Mouse (Mus musculus) midbrain, embryonic 14.5 days (tissue): ENCODE measurements at regions not wholly inside any gene's neighbourhood (a gene's known extent, or its start where the extent isn't known, plus 50 kb on each side); places are given as distances from the start of the nearest gene placed in this dataset.

Experiments
- ATAC-seq: fragments of 200-750 bp; cut with Nextera tagmentation; 2 replicates; pipeline ENCODE4 v1.8.0; 2017; ENCODE audit warnings: moderate number of reproducible peaks, moderate library complexity; ENCODE audit not compliant: low FRiP score, low TSS enrichment
- DNase-seq: peaks from one replicate; pipeline ENCODE4 v3.0.0-alpha.2; 2015
- H3K27ac ChIP-seq: fragments of 300-500 bp; sonication (generic); replicated peaks from 2 replicates; pipeline ENCODE4 v1.5.1; 2014; ENCODE audit warnings: mild to moderate bottlenecking, low read depth, low read length, moderate library complexity
- H3K27me3 ChIP-seq: fragments of 300-500 bp; sonication (generic); 2 replicates; pipeline ENCODE4 v1.6.1; 2014; ENCODE audit warnings: low read length, control low read depth, mixed read lengths; ENCODE audit not compliant: control insufficient read depth, insufficient read depth
- H3K36me3 ChIP-seq: fragments of 300-500 bp; sonication (generic); 2 replicates; pipeline ENCODE4 v1.6.1; 2014; ENCODE audit warnings: low read length, control low read depth; ENCODE audit not compliant: control insufficient read depth, insufficient read depth
- H3K4me1 ChIP-seq: fragments of 300-500 bp; sonication (generic); 2 replicates; pipeline ENCODE4 v1.6.1; 2014; ENCODE audit warnings: mild to moderate bottlenecking, antibody characterized with exemption, low read length, control low read depth; ENCODE audit not compliant: control insufficient read depth, insufficient read depth
- H3K4me2 ChIP-seq: fragments of 300-500 bp; sonication (generic); 2 replicates; pipeline ENCODE4 v1.6.1; 2014; ENCODE audit warnings: mild to moderate bottlenecking, low read length, moderate library complexity
- H3K4me3 ChIP-seq: fragments of 300-500 bp; sonication (generic); replicated peaks from 2 replicates; pipeline ENCODE4 v1.5.1; 2014; ENCODE audit warnings: low read depth, low read length
- H3K9ac ChIP-seq: fragments of 300-500 bp; sonication (generic); replicated peaks from 2 replicates; pipeline ENCODE4 v1.6.1; 2014; ENCODE audit warnings: mild to moderate bottlenecking, low read length, moderate library complexity
- H3K9me3 ChIP-seq: fragments of 300-500 bp; sonication (generic); 2 replicates; pipeline ENCODE4 v1.6.1; 2016; ENCODE audit warnings: low read length, control low read depth, mixed read lengths; ENCODE audit not compliant: control insufficient read depth
- WGBS: fragments of 180-500 bp; shearing (Covaris S2); extraction: QIAGEN DNeasy Blood & Tissue Kit; methylation state at CpG from one replicate; pipeline ENCODE4 v1.1.7; 2014; 5-methylcytosine and 5-hydroxymethylcytosine counted together

- no peaks in the 10 kb centered on the region for H3K36me3 ChIP-seq
- no peak overlapping the region for H3K9ac ChIP-seq
- no peaks in the 10 kb centered on the region for H3K4me1 ChIP-seq
- no peak overlapping the region for H3K27ac ChIP-seq
- 88% methylated on average over 1 of the region's 1 CpGs for WGBS
- no peaks in the 10 kb centered on the region for H3K27me3 ChIP-seq
- no peak for ATAC-seq
- H3K4me3 ChIP-seq = no peak overlapping the region
- DNase-seq = no peak
- H3K9me3 ChIP-seq = no peaks in the 10 kb centered on the region
- no peak overlapping the region for H3K4me2 ChIP-seq
These were observed 1251.4 kb downstream of the Gm37988 start for GRCm38 (mm10) chr1:6059090-6059489.

- no peaks in the 10 kb centered on the region for H3K36me3 ChIP-seq
- H3K9me3 ChIP-seq = no peaks in the 10 kb centered on the region
- H3K9ac ChIP-seq = no peak overlapping the region
- H3K27me3 ChIP-seq = no peaks in the 10 kb centered on the region
- no peaks in the 10 kb centered on the region for H3K4me1 ChIP-seq
- ATAC-seq (no peak), DNase-seq (no peak)
- H3K4me3 ChIP-seq = no peak overlapping the region
- H3K27ac ChIP-seq = no peak overlapping the region
- WGBS = 57% methylated on average over 4 of the region's 4 CpGs
- H3K4me2 ChIP-seq = no peak overlapping the region
These were observed 1268.9 kb downstream of the Gm37988 start for GRCm38 (mm10) chr1:6076543-6076942.

- WGBS = 87% methylated on average over 2 of the region's 2 CpGs
- H3K27ac ChIP-seq = no peak overlapping the region
- no peaks in the 10 kb centered on the region for H3K27me3 ChIP-seq
- no peaks in the 10 kb centered on the region for H3K4me1 ChIP-seq
- no peak overlapping the region for H3K4me2 ChIP-seq
- no peaks in the 10 kb centered on the region for H3K9me3 ChIP-seq
- no peak overlapping the region for H3K4me3 ChIP-seq
- ATAC-seq (no peak), DNase-seq (no peak)
- no peaks in the 10 kb centered on the region for H3K36me3 ChIP-seq
- H3K9ac ChIP-seq = no peak overlapping the region
These were observed 1274.2 kb downstream of the Gm37988 start for GRCm38 (mm10) chr1:6081876-6082275.

GRCm38 (mm10) chr1:6094162-6094934 lies 1286.7 kb downstream of the Gm37988 start:
- no peak for ATAC-seq
- no peak overlapping the region for H3K27ac ChIP-seq
- 79% methylated on average over 3 of the region's 3 CpGs for WGBS
- H3K4me2 ChIP-seq = no peak overlapping the region
- no peak overlapping the region for H3K4me3 ChIP-seq
- no peaks in the 10 kb centered on the region for H3K9me3 ChIP-seq
- H3K27me3 ChIP-seq = no peaks in the 10 kb centered on the region
- DNase-seq = peak; percentile 4
- no peaks in the 10 kb centered on the region for H3K36me3 ChIP-seq
- H3K4me1 ChIP-seq = no peaks in the 10 kb centered on the region
- H3K9ac ChIP-seq = no peak overlapping the region

GRCm38 (mm10) chr1:6117557-6117956 lies 1309.9 kb downstream of the Gm37988 start:
- ATAC-seq (no peak), DNase-seq (no peak)
- WGBS = 60% methylated on average over 1 of the region's 1 CpGs
- Histone ChIP-seq H3K9me3 (no peaks in the 10 kb centered on the region), H3K27ac (no peak overlapping the region), H3K27me3 (no peaks in the 10 kb centered on the region), H3K36me3 (no peaks in the 10 kb centered on the region), H3K4me3 (no peak overlapping the region), H3K9ac (no peak overlapping the region), H3K4me2 (no peak overlapping the region), H3K4me1 (no peaks in the 10 kb centered on the region)

- Histone ChIP-seq H3K27me3 (no peaks in the 10 kb centered on the region), H3K9me3 (no peaks in the 10 kb centered on the region), H3K36me3 (no peaks in the 10 kb centered on the region), H3K4me1 (no peaks in the 10 kb centered on the region), H3K9ac (no peak overlapping the region), H3K4me3 (no peak overlapping the region), H3K27ac (no peak overlapping the region), H3K4me2 (no peak overlapping the region)
- WGBS = 20% methylated on average over 3 of the region's 3 CpGs
- ATAC-seq = no peak
- peak; percentile 66 for DNase-seq
These were observed 1327.4 kb downstream of the Gm37988 start for GRCm38 (mm10) chr1:6135066-6135465.

- 86% methylated on average over 4 of the region's 4 CpGs for WGBS
- DNase-seq (no peak), ATAC-seq (no peak)
- no peaks in the 10 kb centered on the region for H3K4me1 ChIP-seq
- no peak overlapping the region for H3K4me2 ChIP-seq
- no peaks in the 10 kb centered on the region for H3K36me3 ChIP-seq
- no peaks in the 10 kb centered on the region for H3K9me3 ChIP-seq
- H3K27ac ChIP-seq = no peak overlapping the region
- no peak overlapping the region for H3K4me3 ChIP-seq
- no peak overlapping the region for H3K9ac ChIP-seq
- H3K27me3 ChIP-seq = no peaks in the 10 kb centered on the region
These were observed 1332.6 kb downstream of the Gm37988 start for GRCm38 (mm10) chr1:6140245-6140644.

- H3K27me3 ChIP-seq = no peaks in the 10 kb centered on the region
- H3K9ac ChIP-seq = no peak overlapping the region
- no peak overlapping the region for H3K4me3 ChIP-seq
- DNase-seq (no peak), ATAC-seq (no peak)
- H3K4me2 ChIP-seq = no peak overlapping the region
- WGBS = 48% methylated on average over 2 of the region's 2 CpGs
- no peaks in the 10 kb centered on the region for H3K4me1 ChIP-seq
- no peaks in the 10 kb centered on the region for H3K36me3 ChIP-seq
- no peak overlapping the region for H3K27ac ChIP-seq
- no peaks in the 10 kb centered on the region for H3K9me3 ChIP-seq
These were observed 1335.1 kb downstream of the Gm37988 start for GRCm38 (mm10) chr1:6142816-6143215.

GRCm38 (mm10) chr1:6143891-6144290 lies 1336.2 kb downstream of the Gm37988 start:
- Histone ChIP-seq H3K27me3 (no peaks in the 10 kb centered on the region), H3K27ac (no peak overlapping the region), H3K4me1 (no peaks in the 10 kb centered on the region), H3K36me3 (no peaks in the 10 kb centered on the region), H3K4me2 (no peak overlapping the region), H3K9ac (no peak overlapping the region), H3K9me3 (no peaks in the 10 kb centered on the region), H3K4me3 (no peak overlapping the region)
- ATAC-seq = no peak
- DNase-seq = peak; percentile 27
- 59% methylated on average over 1 of the region's 1 CpGs for WGBS
